Mouse (Mus musculus) lung, embryonic 16.5 days (tissue): ENCODE measurements around the gene R3hdm4. TPM values are rescaled to one million over a fixed set of nuclear protein-coding genes. Genes with fewer than 3 reads are reported as not detected.

Experiments used
- ATAC-seq: fragments of 200-750 bp; cut with Nextera tagmentation; 2 replicates; pipeline ENCODE4 v1.8.0; 2017; ENCODE audit warnings: low read depth, mild to moderate bottlenecking, moderate library complexity
- H3K27ac ChIP-seq: fragments of 300-500 bp; sonication (generic); 2 replicates; pipeline ENCODE4 v1.5.1; 2014; ENCODE audit warnings: mild to moderate bottlenecking, control low read depth, low read length
- H3K27me3 ChIP-seq: fragments of 300-500 bp; sonication (generic); 2 replicates; pipeline ENCODE4 v1.6.1; 2014; ENCODE audit warnings: low read depth, low read length, mixed read lengths; ENCODE audit not compliant: control insufficient read depth, insufficient read depth
- H3K36me3 ChIP-seq: fragments of 300-500 bp; sonication (generic); 2 replicates; pipeline ENCODE4 v1.6.1; 2014; ENCODE audit warnings: low read length; ENCODE audit not compliant: control insufficient read depth, insufficient read depth
- H3K4me1 ChIP-seq: fragments of 300-500 bp; sonication (generic); replicated peaks from 2 replicates; pipeline ENCODE4 v1.6.1; 2014; ENCODE audit warnings: low read length, mixed read lengths; ENCODE audit not compliant: control insufficient read depth, insufficient read depth
- H3K4me2 ChIP-seq: fragments of 300-500 bp; sonication (generic); 2 replicates; pipeline ENCODE4 v1.6.1; 2014; ENCODE audit warnings: low read depth, low read length, control low read depth
- H3K4me3 ChIP-seq: fragments of 300-500 bp; sonication (generic); 2 replicates; pipeline ENCODE4 v1.5.1; 2014; ENCODE audit warnings: mild to moderate bottlenecking, low read length, control low read depth
- H3K9ac ChIP-seq: fragments of 300-500 bp; sonication (generic); 2 replicates; pipeline ENCODE4 v1.6.1; 2014; ENCODE audit warnings: low read length, control low read depth
- H3K9me3 ChIP-seq: fragments of 300-500 bp; sonication (generic); 2 replicates; pipeline ENCODE4 v1.6.1; 2016; ENCODE audit warnings: low read length; ENCODE audit not compliant: control insufficient read depth
- WGBS: fragments of 180-500 bp; shearing (Covaris S2); extraction: QIAGEN DNeasy Blood & Tissue Kit; methylation state at CpG from one replicate; pipeline ENCODE4 v1.1.7; 2014; 5-methylcytosine and 5-hydroxymethylcytosine counted together
- polyA plus RNA-seq: library from polyadenylated mRNA; unstranded; fragments of >200 nt; fragmentation: Nextera tagmentation; extraction: Ambion mirVana; gene quantifications from 2 replicates; pipeline ENCODE4 v1.2.1, GENCODE M21; 2015

R3hdm4 gene
- polyA plus RNA-seq, 1 experiment from 2014 or later: 151 TPM

DNA sequence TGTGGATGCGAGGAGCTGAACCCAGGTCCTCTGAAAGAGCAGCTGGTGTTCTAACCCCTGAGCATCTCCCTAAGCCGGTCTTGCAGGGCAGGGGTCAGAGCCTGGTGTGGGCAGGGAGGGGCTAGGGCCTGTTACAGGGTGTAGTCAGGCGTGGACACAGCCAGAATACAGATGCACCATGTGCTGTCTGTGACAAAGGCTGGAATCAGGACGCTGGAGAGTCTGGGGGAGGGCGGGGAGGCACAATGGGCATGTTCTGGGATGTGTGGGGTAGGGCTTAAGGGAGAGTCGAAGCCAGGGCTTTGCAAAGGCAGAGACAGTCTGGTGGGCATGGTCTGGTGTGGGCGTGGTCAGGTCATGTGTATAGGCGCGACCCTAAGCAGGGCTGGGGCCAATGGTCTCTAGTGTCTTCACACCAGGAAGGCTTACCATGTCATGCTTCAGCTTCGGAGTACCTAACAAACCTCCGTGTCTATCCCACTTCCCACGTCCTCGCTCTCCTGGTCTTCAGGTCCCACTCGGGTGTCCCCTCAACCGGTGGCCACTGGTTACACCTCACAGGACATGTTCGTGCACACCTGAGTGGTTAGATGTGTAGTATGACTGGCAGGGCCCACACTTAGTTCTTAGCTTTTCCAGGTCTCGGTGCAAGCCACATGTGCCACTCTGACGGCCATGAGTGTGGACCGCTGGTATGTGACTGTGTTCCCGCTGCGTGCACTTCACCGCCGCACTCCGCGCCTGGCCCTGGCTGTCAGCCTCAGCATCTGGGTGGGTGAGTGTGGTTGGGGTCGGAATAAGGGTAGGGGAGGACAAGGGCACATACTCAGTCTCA is 735 bp downstream of the R3hdm4 start:
- Histone ChIP-seq H3K9ac (no peak overlapping the region), H3K4me1 (peaks cover 29% of the 10 kb centered on the region), H3K4me3 (peak overlapping the region; percentile 35; the same call in 1 of the 2 replicates), H3K27ac (no peak overlapping the region), H3K4me2 (no peak overlapping the region), H3K36me3 (no peaks in the 10 kb centered on the region), H3K9me3 (no peaks in the 10 kb centered on the region), H3K27me3 (peaks cover 58% of the 10 kb centered on the region)
- no peak for ATAC-seq
- 19% methylated on average over 26 of the region's 26 CpGs for WGBS

DNA sequence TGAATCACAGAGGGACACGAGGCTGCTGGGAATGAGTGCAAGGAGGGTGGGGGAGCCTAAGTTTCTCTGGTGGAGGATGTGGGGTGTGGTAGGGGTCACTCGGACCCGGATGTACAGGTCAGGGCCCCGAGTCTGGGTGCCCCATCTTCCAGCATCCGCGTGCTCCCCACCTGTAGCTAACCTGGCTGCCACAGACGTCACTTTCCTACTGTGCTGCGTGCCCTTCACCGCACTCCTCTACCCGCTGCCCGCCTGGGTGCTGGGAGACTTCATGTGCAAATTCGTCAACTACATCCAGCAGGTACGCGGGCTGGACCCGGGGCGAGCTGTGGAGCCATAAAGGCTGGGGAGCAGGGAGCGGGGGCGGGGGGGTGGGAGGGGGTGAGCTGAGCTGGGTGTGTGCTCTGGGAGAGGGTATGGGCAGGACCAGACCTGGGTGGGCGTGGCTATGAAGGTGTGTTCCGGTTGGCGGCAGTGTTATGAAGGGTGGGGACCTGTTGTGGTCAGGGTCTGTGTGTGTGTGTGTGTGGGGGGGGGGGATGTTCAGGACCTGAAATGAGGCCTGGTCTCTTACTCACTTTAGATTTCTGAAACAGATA is 1.7 kb downstream of the R3hdm4 start:
- 9% methylated on average over 18 of the region's 21 CpGs for WGBS
- Histone ChIP-seq H3K36me3 (no peaks in the 10 kb centered on the region), H3K4me3 (peak overlapping the region; percentile 27), H3K9ac (0 out of 2 replicates have a peak overlapping the region, but pooled peaks have one; percentile 12), H3K27ac (no peak overlapping the region), H3K27me3 (peaks cover 58% of the 10 kb centered on the region), H3K4me2 (peak overlapping the region; percentile 46), H3K4me1 (peaks cover 34% of the 10 kb centered on the region), H3K9me3 (no peaks in the 10 kb centered on the region)
- no peak for ATAC-seq

DNA sequence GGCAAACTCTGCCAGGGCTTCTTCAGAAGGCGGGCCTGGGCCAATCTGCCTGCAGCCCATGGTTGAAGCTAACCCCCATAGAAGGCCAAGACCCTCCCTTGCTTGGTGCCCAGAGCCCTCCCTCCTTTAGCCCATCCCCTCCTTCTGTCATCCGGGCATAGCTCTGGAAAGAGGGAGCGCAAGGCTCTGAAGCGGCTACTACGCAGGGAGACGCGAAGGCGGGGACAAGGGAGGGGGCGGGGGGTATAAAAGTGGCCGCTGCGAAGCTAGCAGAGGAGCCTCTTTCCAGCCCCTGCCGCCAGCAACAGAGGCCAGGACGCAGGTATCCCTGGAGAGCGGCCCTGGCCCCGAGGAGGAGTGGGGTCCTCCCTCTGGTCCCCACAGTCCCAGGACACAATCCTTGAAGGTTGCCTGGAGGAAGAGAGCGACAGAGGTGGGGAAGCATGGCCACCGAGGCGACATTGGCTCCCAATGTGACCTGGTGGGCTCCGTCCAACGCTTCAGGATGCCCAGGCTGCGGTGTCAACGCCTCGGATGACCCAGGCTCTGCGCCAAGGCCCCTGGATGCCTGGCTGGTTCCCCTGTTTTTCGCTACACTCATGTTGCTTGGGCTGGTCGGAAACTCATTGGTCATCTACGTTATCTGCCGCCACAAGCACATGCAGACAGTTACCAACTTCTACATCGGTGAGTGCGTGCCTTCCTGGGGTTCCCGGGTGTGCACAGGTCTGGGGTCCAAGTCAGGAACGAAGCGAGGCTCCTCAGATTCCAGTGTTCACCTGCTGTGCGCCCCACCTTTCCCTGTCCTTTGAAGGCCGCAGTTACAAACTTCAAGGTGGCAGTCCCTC is 2.6 kb downstream of the R3hdm4 start:
- Histone ChIP-seq H3K27ac (no peak overlapping the region), H3K27me3 (peaks cover 58% of the 10 kb centered on the region), H3K4me3 (peak overlapping the region; percentile 25), H3K9ac (peak overlapping the region; percentile 54), H3K4me1 (peaks cover 35% of the 10 kb centered on the region), H3K9me3 (no peaks in the 10 kb centered on the region), H3K36me3 (no peaks in the 10 kb centered on the region), H3K4me2 (peak overlapping the region; percentile 46)
- 8% methylated on average over 35 of the region's 35 CpGs for WGBS
- ATAC-seq: peak; percentile 8; the same call in 1 of the 2 replicates

DNA sequence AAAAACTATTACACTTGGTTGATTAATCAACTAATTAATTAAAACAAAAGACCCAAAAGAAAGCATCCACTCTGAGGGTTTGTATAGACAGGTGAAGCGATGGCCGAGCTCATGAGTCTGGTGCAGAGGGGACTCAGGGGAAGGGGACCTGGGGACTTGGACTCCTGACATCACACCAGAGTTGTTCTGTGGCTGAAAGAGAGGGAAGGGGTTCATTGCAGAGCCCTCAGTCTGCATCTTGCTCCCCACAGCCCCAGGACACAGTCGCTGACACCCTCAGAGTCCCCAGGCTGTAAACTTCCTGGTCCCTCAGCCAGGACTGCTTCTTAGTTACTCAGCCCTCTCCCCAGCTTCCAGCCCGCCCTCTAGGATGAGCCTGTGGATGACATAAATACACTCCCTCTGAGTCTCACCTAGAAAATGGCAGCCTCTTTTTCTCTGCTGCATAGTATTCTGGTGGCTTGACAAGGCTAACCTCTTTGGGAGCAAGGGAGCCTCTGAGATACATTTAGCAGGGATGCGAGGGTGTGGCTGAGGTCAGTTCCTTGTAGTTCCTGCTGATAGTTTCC is 3.4 kb downstream of the R3hdm4 start:
- Histone ChIP-seq H3K9ac (peak overlapping the region; percentile 98), H3K36me3 (no peaks in the 10 kb centered on the region), H3K4me1 (peaks cover 35% of the 10 kb centered on the region), H3K4me2 (peak overlapping the region; percentile 81), H3K27ac (no peak overlapping the region), H3K27me3 (peaks cover 52% of the 10 kb centered on the region), H3K9me3 (no peaks in the 10 kb centered on the region), H3K4me3 (peak overlapping the region; percentile 83)
- WGBS: 70% methylated on average over 5 of the region's 5 CpGs
- no peak for ATAC-seq

DNA sequence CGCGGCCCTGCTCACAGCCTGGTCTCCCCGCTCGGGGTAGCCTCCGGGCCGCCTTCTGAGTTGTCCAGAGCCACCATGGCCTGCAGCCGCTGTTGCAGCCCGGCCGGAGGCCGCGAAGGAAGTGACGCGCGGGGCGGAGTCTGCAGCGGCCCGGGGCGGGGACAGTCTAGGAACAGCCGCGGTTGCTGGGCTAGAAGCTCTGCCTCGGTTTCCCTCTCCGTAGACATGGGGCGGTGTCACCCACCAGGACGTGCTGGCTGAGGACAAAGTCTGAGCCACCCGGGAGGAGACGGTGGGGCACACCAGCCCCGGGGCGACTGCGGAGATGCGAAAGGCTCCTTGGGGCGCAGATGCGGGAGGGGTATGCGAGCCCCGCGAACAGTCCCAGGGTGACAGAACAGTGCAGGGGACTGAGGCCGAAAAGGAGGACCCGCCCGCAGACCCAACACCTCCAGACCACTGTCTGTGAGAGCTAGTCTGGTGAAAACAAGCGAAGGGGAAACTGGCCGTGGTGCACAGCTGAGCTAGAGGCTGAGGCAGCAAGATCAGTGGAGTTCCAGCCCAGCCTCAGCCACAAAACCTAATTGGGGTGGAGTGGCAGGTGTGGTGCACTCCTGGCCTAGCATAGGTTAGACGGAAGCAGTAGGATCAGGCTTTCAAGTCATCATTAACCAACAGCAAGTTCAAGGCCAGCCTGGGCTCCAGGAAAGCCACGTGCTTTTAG is 4.0 kb downstream of the R3hdm4 start, which contains the start of gene Kiss1r:
TSS of gene Kiss1r (plus strand) at position 164 of the 724 bp plus-strand sequence.
- peak; percentile 89 for ATAC-seq
- Histone ChIP-seq H3K9me3 (no peaks in the 10 kb centered on the region), H3K4me1 (peaks cover 35% of the 10 kb centered on the region), H3K4me2 (peak within 1 kb of the TSS; percentile 81), H3K4me3 (peak within 1 kb of the TSS; percentile 83), H3K27ac (peak within 1 kb of the TSS; percentile 80), H3K27me3 (peaks cover 45% of the 10 kb centered on the region), H3K36me3 (peaks cover 4% of the 10 kb centered on the region), H3K9ac (peak within 1 kb of the TSS; percentile 98)
- WGBS: 2% methylated on average over 42 of the region's 42 CpGs

DNA sequence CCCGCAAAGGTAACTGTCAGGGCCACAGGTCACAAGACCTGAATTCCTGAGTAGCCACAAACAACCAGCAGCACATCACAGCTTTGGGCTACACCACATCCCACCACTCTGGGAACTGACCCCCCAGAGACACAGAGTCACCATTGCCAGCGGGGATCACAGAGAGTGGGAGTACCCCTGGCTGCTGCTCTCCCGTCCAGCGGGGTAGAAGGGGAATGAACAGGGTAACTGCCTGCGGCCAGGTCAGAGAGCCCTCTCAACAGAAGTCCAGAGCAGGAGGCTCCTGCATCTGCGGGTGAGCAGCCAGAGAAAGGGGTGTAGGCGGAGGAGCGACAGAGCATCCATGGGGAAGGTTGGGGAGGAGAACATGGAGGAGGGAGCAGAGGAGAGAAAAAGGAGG is 4.9 kb downstream of the R3hdm4 start:
- Histone ChIP-seq H3K9ac (peak overlapping the region; percentile 98), H3K27me3 (peaks cover 36% of the 10 kb centered on the region), H3K4me2 (peak overlapping the region; percentile 81), H3K36me3 (peaks cover 9% of the 10 kb centered on the region), H3K9me3 (no peaks in the 10 kb centered on the region), H3K4me3 (peak overlapping the region; percentile 83), H3K4me1 (peaks cover 30% of the 10 kb centered on the region), H3K27ac (0 out of 2 replicates have a peak overlapping the region, but pooled peaks have one; percentile 80)
- WGBS: 4% methylated on average over 8 of the region's 8 CpGs
- ATAC-seq: 0 out of 2 replicates have a peak, but pooled peaks have one; percentile 5

DNA sequence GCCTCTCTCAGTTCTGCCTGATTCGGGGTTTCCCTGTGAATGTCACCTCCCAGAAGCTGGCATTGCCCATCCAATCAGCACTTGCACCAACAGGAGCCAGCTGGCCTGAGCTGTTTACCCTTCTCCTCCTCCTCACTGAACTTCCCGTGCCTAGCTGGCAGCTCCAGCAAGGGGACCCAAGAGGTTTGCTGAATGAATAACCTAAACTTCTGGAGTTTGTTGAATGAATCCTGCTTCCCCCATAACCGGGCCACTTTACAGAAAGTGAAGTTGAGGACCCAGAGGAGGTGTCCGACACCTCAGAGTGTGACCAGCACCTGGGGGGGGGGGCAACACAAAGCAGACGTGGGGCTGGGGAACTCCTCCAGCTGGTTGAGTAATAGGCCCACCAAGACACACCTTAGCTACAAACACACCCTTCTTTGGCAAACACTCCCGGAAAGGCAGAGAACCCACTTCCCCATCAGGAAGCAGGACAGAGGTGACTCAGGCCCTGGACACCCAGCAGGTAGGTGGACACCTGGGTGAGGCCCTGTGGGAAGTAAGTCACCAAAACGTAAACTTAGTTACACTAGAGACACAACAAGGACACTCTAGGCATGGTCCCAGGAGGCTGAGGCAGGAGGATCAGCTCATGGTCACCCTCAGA is 5.9 kb downstream of the R3hdm4 start:
- Histone ChIP-seq H3K4me1 (peaks cover 25% of the 10 kb centered on the region), H3K4me2 (0 out of 2 replicates have a peak overlapping the region, but pooled peaks have one; percentile 81), H3K27ac (no peak overlapping the region), H3K4me3 (no peak overlapping the region), H3K36me3 (peaks cover 17% of the 10 kb centered on the region), H3K27me3 (peaks cover 26% of the 10 kb centered on the region), H3K9me3 (no peaks in the 10 kb centered on the region), H3K9ac (peak overlapping the region; percentile 32)
- 54% methylated on average over 6 of the region's 7 CpGs for WGBS
- ATAC-seq: no peak
